Mouse (Mus musculus) limb, embryonic 15.5 days (tissue): ENCODE data around the gene Fam196b. TPM values are rescaled to one million over a fixed set of nuclear protein-coding genes. Genes with fewer than 3 reads are reported as not detected.

Experiments
- ATAC-seq: fragments of 200-750 bp; cut with Nextera tagmentation; 2 replicates; pipeline ENCODE4 v1.8.0; 2017; ENCODE audit warnings: low read depth, moderate TSS enrichment; ENCODE audit not compliant: insufficient number of reproducible peaks, low FRiP score, low TSS enrichment
- H3K27ac ChIP-seq: fragments of 300-500 bp; sonication (generic); 2 replicates; pipeline ENCODE4 v1.5.1; 2015; ENCODE audit warnings: moderate library complexity, mild to moderate bottlenecking, inconsistent platforms
- H3K27me3 ChIP-seq: fragments of 300-500 bp; sonication (generic); 2 replicates; pipeline ENCODE4 v1.6.1; 2015; ENCODE audit warnings: inconsistent platforms
- H3K36me3 ChIP-seq: fragments of 300-500 bp; sonication (generic); 2 replicates; pipeline ENCODE4 v1.6.1; 2015; ENCODE audit warnings: inconsistent platforms
- H3K4me1 ChIP-seq: fragments of 300-500 bp; sonication (generic); 2 replicates; pipeline ENCODE4 v1.6.1; 2015; ENCODE audit warnings: inconsistent platforms
- H3K4me2 ChIP-seq: fragments of 300-500 bp; sonication (generic); 2 replicates; pipeline ENCODE4 v1.6.1; 2015; ENCODE audit warnings: mild to moderate bottlenecking, inconsistent platforms
- H3K4me3 ChIP-seq: fragments of 300-500 bp; sonication (generic); 2 replicates; pipeline ENCODE4 v1.5.1; 2015; ENCODE audit warnings: mild to moderate bottlenecking, inconsistent platforms
- H3K9ac ChIP-seq: fragments of 300-500 bp; sonication (generic); 2 replicates; pipeline ENCODE4 v1.6.1; 2015; ENCODE audit warnings: inconsistent platforms
- H3K9me3 ChIP-seq: fragments of 300-500 bp; sonication (generic); 2 replicates; pipeline ENCODE4 v1.6.1; 2016; ENCODE audit warnings: inconsistent platforms
- WGBS: fragments of 180-500 bp; shearing (Covaris S2); methylation state at CpG from one replicate; pipeline ENCODE4 v1.1.7; 2015; 5-methylcytosine and 5-hydroxymethylcytosine counted together
- polyA plus RNA-seq: library from polyadenylated mRNA; unstranded; fragments of >200 nt; fragmentation: Nextera tagmentation; extraction: Ambion mirVana; gene quantifications from 2 replicates; pipeline ENCODE4 v1.2.1, GENCODE M21; 2015

Gene Fam196b
- polyA plus RNA-seq, 1 experiment from 2014 or later: 0.88 TPM

GRCm38 (mm10) chr11:34339693-34340092 lies 25.1 kb downstream of the Fam196b start:
- no peak overlapping the region for H3K4me2 ChIP-seq
- WGBS: 68% methylated on average over 5 of the region's 5 CpGs
- H3K4me3 ChIP-seq: no peak overlapping the region
- no peak for ATAC-seq
- no peaks in the 10 kb centered on the region for H3K9me3 ChIP-seq
- H3K27ac ChIP-seq: no peak overlapping the region
- no peak overlapping the region for H3K9ac ChIP-seq
- H3K4me1 ChIP-seq: peaks cover 14% of the 10 kb centered on the region; the same call in 1 of the 2 replicates
- no peaks in the 10 kb centered on the region for H3K36me3 ChIP-seq
- H3K27me3 ChIP-seq: no peaks in the 10 kb centered on the region

- no peak for ATAC-seq
- H3K4me3 ChIP-seq: no peak overlapping the region
- peaks cover 21% of the 10 kb centered on the region for H3K4me1 ChIP-seq
- H3K9me3 ChIP-seq: no peaks in the 10 kb centered on the region
- H3K36me3 ChIP-seq: no peaks in the 10 kb centered on the region
- no peak overlapping the region for H3K9ac ChIP-seq
- no peaks in the 10 kb centered on the region for H3K27me3 ChIP-seq
- WGBS: 51% methylated on average over 4 of the region's 4 CpGs
- H3K4me2 ChIP-seq: no peak overlapping the region
- H3K27ac ChIP-seq: no peak overlapping the region
Measured at GRCm38 (mm10) chr11:34343742-34344307, 29.2 kb downstream of the Fam196b start.

- WGBS: 52% methylated on average over 5 of the region's 5 CpGs
- Histone ChIP-seq H3K36me3 (no peaks in the 10 kb centered on the region), H3K9ac (no peak overlapping the region), H3K9me3 (no peaks in the 10 kb centered on the region), H3K27ac (no peak overlapping the region), H3K4me1 (peaks cover 25% of the 10 kb centered on the region), H3K4me3 (no peak overlapping the region), H3K4me2 (no peak overlapping the region), H3K27me3 (no peaks in the 10 kb centered on the region)
- ATAC-seq: no peak
Measured at GRCm38 (mm10) chr11:34344310-34344709, 29.7 kb downstream of the Fam196b start.

GRCm38 (mm10) chr11:34348287-34348918 lies 33.8 kb downstream of the Fam196b start:
- H3K4me2 ChIP-seq: no peak overlapping the region
- no peak overlapping the region for H3K9ac ChIP-seq
- no peaks in the 10 kb centered on the region for H3K36me3 ChIP-seq
- H3K4me1 ChIP-seq: peaks cover 27% of the 10 kb centered on the region
- H3K9me3 ChIP-seq: no peaks in the 10 kb centered on the region
- no peak overlapping the region for H3K4me3 ChIP-seq
- no peak for ATAC-seq
- no peaks in the 10 kb centered on the region for H3K27me3 ChIP-seq
- WGBS: 13% methylated on average over 4 of the region's 4 CpGs
- peak overlapping the region; percentile 68 for H3K27ac ChIP-seq

DNA sequence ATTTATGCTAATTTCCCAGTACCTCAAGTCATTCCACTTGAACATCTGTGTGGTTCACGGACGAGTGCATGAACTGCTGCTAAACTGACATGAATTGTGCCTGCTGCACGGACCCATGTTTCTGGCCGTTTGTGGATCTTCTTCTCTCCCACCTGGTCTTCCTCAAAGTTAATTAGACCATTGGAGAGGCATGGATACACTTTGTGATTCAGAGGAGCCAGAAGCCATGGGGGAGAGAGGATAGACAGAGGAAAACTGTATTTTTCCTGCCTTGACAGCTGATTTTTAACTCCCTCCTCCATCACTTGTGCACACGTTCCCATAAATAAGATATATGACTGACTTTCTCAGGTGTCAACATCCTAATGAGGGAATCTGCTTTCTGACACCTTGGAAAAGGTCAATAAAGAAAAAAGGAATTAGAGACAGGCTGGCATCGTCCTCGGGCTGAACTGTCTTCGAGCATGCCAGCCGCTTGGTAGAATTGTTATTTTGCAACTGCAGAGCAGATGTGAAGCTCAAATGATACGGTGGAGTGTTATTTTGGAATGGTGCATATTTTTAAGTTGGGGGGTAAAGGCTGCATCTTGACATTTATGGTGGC lies 34.9 kb downstream of the Fam196b start:
- no peaks in the 10 kb centered on the region for H3K27me3 ChIP-seq
- H3K27ac ChIP-seq: no peak overlapping the region
- WGBS: 61% methylated on average over 10 of the region's 10 CpGs
- ATAC-seq: no peak
- no peak overlapping the region for H3K4me2 ChIP-seq
- no peaks in the 10 kb centered on the region for H3K36me3 ChIP-seq
- H3K9ac ChIP-seq: no peak overlapping the region
- H3K9me3 ChIP-seq: no peaks in the 10 kb centered on the region
- H3K4me3 ChIP-seq: no peak overlapping the region
- peaks cover 19% of the 10 kb centered on the region for H3K4me1 ChIP-seq

- no peak for ATAC-seq
- H3K36me3 ChIP-seq: no peaks in the 10 kb centered on the region
- no peaks in the 10 kb centered on the region for H3K27me3 ChIP-seq
- no peaks in the 10 kb centered on the region for H3K4me1 ChIP-seq
- no peak overlapping the region for H3K27ac ChIP-seq
- no peak overlapping the region for H3K4me3 ChIP-seq
- 56% methylated on average over 12 of the region's 12 CpGs for WGBS
- no peak overlapping the region for H3K9ac ChIP-seq
- H3K4me2 ChIP-seq: no peak overlapping the region
- H3K9me3 ChIP-seq: no peaks in the 10 kb centered on the region
Measured at GRCm38 (mm10) chr11:34355406-34355805, 40.8 kb downstream of the Fam196b start.

DNA sequence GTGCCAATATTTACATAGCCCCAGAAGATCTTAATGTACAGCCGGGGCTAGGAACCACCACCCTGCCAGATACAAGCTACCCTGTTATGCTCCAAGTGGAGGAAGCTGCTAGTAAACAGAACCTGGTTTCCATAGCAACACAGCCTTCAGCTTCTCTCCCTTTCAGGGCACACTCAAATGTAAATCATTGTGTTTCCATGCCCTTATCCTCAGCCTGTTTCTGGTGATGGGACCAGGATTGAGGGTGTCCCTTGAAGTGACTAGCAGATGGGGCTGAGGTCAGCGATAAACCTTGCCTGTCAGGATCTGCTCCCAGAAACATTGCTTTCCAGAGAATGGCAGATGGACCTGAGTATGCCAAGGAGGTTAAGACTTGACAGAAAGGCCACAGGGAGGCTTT lies 41.5 kb downstream of the Fam196b start:
- Histone ChIP-seq H3K9me3 (no peaks in the 10 kb centered on the region), H3K4me2 (no peak overlapping the region), H3K4me3 (no peak overlapping the region), H3K36me3 (no peaks in the 10 kb centered on the region), H3K4me1 (no peaks in the 10 kb centered on the region), H3K27ac (no peak overlapping the region), H3K9ac (no peak overlapping the region), H3K27me3 (no peaks in the 10 kb centered on the region)
- 51% methylated on average over 2 of the region's 2 CpGs for WGBS
- ATAC-seq: no peak

DNA sequence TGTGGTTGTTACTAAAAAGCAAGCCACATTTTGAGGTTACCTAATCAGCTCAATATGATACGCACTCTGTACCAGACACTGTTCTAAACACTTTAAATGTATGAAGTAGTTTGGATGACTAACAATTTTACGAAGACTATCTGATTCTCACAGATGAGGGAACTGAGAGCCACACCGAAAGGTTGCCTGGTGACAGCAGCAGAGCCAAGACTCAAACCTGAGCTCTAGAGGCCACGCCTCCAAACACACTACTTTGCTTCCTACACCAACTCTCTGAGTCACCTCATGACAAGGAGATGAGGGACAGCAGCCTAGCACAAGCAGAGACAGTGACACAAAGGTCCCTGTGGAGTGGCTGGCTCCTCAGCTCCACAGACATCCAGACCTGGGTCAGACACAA lies 57.6 kb downstream of the Fam196b start:
- WGBS: 83% methylated on average over 4 of the region's 4 CpGs
- no peaks in the 10 kb centered on the region for H3K27me3 ChIP-seq
- no peak overlapping the region for H3K9ac ChIP-seq
- ATAC-seq: no peak
- no peaks in the 10 kb centered on the region for H3K36me3 ChIP-seq
- H3K4me3 ChIP-seq: no peak overlapping the region
- no peak overlapping the region for H3K4me2 ChIP-seq
- H3K4me1 ChIP-seq: no peaks in the 10 kb centered on the region
- H3K9me3 ChIP-seq: no peaks in the 10 kb centered on the region
- H3K27ac ChIP-seq: no peak overlapping the region

DNA sequence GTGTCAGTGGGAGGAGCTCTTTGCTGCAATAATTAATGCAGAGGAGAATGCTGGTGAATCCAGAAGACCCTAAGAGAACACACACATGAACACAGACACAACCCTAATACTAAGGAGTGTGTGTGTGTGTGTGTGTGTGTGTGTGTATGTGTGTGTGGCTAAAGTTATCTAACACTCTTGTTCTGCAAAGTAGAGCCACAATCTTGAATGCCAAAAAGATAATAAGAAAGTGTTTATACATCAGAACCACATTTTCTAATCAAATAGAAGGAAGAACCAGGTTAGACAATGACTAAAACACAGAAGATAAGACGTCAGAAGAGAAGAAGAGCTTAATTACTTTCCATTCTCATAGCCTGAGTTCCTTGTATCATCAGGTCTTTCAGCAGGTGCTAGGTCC lies 60.9 kb downstream of the Fam196b start:
- Histone ChIP-seq H3K27ac (no peak overlapping the region), H3K4me3 (no peak overlapping the region), H3K4me2 (no peak overlapping the region), H3K4me1 (no peaks in the 10 kb centered on the region), H3K9ac (no peak overlapping the region), H3K36me3 (no peaks in the 10 kb centered on the region), H3K27me3 (0 out of 2 replicates have a peak, but pooled peaks cover 2% of the 10 kb centered on the region), H3K9me3 (no peaks in the 10 kb centered on the region)
- WGBS: 72% methylated on average over 1 of the region's 1 CpGs
- ATAC-seq: no peak

GRCm38 (mm10) chr11:34377649-34378048 lies 63.0 kb downstream of the Fam196b start:
- Histone ChIP-seq H3K27me3 (0 out of 2 replicates have a peak, but pooled peaks cover 2% of the 10 kb centered on the region), H3K9ac (no peak overlapping the region), H3K4me1 (no peaks in the 10 kb centered on the region), H3K4me2 (no peak overlapping the region), H3K4me3 (no peak overlapping the region), H3K27ac (no peak overlapping the region), H3K36me3 (no peaks in the 10 kb centered on the region), H3K9me3 (no peaks in the 10 kb centered on the region)
- no peak for ATAC-seq
- 38% methylated on average over 6 of the region's 6 CpGs for WGBS

GRCm38 (mm10) chr11:34383501-34383900 lies 68.9 kb downstream of the Fam196b start:
- H3K4me1 ChIP-seq: no peaks in the 10 kb centered on the region
- H3K9me3 ChIP-seq: no peaks in the 10 kb centered on the region
- no peak for ATAC-seq
- no peak overlapping the region for H3K4me3 ChIP-seq
- no peaks in the 10 kb centered on the region for H3K27me3 ChIP-seq
- no peak overlapping the region for H3K9ac ChIP-seq
- H3K4me2 ChIP-seq: no peak overlapping the region
- no peaks in the 10 kb centered on the region for H3K36me3 ChIP-seq
- 65% methylated on average over 3 of the region's 3 CpGs for WGBS
- H3K27ac ChIP-seq: no peak overlapping the region

- H3K4me1 ChIP-seq: no peaks in the 10 kb centered on the region
- H3K4me2 ChIP-seq: no peak overlapping the region
- WGBS: 67% methylated on average over 4 of the region's 4 CpGs
- H3K4me3 ChIP-seq: no peak overlapping the region
- H3K9ac ChIP-seq: no peak overlapping the region
- H3K36me3 ChIP-seq: no peaks in the 10 kb centered on the region
- no peak overlapping the region for H3K27ac ChIP-seq
- H3K9me3 ChIP-seq: no peaks in the 10 kb centered on the region
- H3K27me3 ChIP-seq: no peaks in the 10 kb centered on the region
- no peak for ATAC-seq
Measured at GRCm38 (mm10) chr11:34384178-34384577, 69.6 kb downstream of the Fam196b start.
